Mouse (Mus musculus) adrenal gland, adult 2 months (tissue): Measurements from ENCODE around the gene Cbx7. TPM values are rescaled to one million over a fixed set of nuclear protein-coding genes. Genes with fewer than 3 reads are reported as not detected.
"Not testable (repeated sequence)": the region's sequence is repeated elsewhere in the genome, so short reads cannot be mapped to it uniquely, and the experiment has no call there.

ENCODE experiments used
- DNase-seq: peaks from one replicate; pipeline ENCODE4 v3.0.0; 2021
- polyA plus RNA-seq: library from polyadenylated mRNA; depleted of rRNA; stranded (reverse); fragments of >200 nt; gene quantifications from 2 replicates; pipeline ENCODE4 v1.2.3, GENCODE M21; 2012
- total RNA-seq, 2 experiments: library from RNA; stranded (reverse); gene quantifications; 2 replicates each; pipeline ENCODE4 v1.2.3; 2021

Gene Cbx7
- total and polyA plus RNA-seq, 3 experiments = 15.6 to 35.2 (median 29.8) TPM

GRCm38 (mm10) chr15:79926856-79927416, 44.0 kb downstream of the Cbx7 start:
- peak; percentile 23 for DNase-seq

- no peak for DNase-seq
Observed at GRCm38 (mm10) chr15:79919787-79920186, 51.1 kb downstream of the Cbx7 start.

DNA sequence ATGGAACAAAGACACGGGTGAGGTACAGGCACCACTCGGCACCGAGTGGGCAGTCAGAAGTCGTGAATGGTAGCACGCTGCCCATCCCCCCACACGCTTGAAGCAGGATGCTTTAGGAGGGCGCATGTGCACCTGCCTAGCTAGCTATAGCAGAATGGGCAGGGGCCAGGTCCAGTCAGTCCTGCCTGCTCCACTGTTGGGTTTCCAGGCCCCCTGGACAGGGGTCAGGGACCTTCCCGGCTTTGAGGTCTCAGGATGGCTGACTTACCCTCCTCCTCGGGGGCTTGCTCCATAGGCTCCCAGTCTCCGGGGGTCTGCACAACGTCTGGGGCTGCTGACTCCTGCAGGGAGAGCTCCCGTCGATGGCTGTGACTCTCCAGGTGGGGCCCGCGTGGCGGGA, 52.4 kb downstream of the Cbx7 start:
- no peak for DNase-seq

DNA sequence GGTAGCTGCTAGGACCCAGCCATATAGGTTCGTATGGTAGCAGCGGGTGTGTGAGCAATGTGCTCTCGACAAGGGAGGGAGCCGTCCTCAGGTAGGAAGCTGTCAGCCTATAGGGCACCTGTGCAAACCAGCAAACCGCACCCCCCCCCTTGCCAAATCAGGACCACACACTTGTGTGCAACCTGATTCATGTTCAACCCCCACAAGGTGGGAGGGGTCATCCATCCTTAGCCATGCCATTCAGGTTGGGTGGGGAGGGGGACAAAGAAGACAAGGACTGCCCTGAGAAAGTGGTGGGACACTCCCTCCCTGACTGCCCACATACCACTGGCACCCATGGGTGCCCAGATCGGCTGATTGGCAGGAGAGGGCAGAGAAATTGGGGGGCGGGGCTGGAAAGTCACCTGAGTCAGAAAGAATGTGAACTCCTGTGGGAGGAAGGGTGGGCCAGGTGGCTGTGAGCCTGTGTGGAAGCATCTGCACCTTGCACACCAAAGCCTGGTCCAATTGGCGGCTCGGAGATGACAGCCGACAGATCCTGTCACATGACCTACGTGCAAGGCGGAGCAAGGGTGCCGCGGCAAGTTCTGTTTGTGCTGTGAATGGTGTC, 53.7 kb downstream of the Cbx7 start:
- no peak for DNase-seq

DNA sequence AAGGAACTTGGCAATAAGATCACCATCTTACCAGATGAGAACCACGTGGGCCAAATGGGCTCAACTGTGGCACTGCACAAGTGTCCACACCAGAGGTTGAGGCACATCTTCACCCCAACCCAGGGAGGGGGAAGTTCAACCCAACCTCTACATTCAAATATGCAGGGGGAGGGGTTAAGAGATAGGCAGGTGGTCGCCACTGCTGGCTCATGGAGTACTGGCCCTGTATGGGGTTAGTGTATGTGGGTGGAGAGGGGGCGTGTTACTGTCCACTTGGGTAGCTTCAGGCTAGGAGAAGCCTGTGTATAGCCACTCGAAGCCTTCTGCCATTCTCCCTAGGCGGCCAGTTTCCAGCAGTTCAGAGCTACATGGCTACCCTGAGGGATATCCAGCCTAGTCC, 54.8 kb downstream of the Cbx7 start:
- no peak for DNase-seq

DNA sequence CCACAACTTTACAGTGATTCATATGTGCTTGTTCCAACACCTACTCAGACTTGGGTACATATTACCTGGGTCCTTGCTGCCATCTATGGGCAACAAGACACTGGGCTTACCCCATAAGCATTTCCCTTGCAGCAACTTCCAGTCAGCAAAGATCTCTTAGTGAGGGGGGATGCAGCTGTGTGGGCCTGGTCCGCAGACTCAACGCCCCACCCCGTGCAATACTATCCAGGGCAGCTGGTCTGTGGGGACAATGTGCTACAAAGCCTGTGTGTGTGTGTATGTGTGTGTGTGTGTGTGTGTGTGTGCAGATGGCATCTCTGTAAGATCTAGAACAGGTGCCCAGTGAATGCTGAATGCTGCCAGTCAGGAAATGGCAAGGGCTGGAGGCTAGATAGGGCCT, 56.6 kb downstream of the Cbx7 start:
- no peak for DNase-seq

DNA sequence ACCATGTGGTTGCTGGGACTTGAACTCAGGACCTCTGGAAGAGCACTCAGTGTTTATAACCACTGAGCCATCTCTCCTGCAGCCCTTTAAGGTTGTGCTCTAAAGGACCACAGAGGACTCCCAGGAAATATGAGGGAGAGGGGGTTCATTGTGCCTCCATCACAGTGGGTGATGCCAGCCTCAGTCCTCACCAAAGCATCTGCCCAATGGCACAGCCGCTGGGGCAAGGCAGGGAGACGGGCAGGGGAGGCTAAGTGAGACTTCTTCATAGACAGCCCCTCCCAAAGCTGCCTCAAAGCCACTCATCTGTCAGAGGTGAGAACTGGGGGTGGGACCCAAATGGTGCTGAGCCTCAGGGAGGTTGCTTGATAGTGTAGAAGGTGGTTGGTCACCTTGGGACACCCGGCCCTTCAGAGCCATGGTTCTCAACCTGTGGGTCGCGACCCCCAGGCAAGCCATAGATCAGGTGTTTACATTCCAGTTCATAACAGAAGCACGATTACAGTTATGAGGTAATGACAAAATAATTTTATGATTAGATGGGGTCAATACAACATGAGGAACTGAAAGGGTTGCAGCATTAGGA, 57.1 kb downstream of the Cbx7 start:
- DNase-seq = no peak

GRCm38 (mm10) chr15:79911339-79911738, 59.6 kb downstream of the Cbx7 start:
- no peak for DNase-seq

DNA sequence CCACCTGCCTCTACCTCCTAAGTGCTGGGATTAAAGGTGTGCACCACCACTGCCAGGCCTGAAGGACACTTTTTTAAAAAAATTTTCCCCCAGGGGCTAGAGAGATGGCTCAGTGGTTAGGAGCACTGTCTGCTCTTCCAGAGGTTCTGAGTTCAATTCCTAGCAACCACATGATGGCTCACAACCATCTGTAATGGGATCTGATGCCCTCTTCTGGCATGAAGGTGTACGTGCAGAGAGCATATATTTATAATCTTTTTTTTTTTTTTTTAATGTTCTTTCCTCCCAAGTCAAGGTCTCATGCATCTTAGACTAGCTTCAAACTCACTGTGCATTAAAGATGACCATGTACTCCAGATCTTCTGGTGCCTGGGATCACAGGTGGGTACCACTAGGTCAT, 60.1 kb downstream of the Cbx7 start:
- not testable (repeated sequence) for DNase-seq

- DNase-seq = not testable (repeated sequence)
Observed at GRCm38 (mm10) chr15:79909006-79909405, 61.9 kb downstream of the Cbx7 start.

- DNase-seq = no peak
Observed at GRCm38 (mm10) chr15:79906855-79907254, 64.1 kb downstream of the Cbx7 start.

DNA sequence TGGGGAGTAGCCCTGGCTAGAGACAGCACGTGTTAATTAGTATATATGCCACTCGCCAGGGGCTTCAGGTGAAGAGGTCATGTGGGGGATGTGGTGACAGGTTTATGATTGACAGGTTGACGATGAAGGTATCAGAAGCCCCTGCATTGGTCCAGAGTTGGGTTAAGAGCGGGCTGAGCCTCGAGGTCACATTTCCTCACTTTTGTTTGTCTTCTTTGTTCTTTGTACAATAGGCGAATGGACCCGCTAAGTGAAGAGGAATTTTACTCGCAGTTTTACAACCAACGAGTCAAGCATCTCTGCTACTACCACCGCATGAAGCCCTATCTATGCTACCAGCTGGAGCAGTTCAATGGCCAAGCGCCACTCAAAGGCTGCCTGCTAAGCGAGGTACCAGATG, 65.7 kb downstream of the Cbx7 start:
- DNase-seq = no peak

DNA sequence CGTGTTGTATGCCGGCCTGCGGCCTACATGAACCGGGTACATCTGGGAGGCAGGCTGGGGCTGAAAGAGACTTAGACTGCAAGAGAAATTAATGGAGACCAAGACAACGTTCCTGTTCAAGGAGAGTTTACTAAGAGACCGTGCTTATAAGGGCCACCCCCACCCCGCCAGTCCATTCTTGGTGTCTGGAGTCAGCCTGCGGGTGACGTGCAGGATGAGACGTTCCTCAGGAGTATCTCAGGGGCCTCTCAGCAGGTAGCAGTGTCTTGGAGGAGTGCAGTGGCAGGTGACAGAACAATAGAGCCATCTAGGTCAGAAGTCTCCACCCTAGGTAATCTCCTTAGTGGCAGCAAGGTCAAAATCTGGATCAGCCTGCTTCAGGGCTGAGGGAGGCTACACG, 66.2 kb downstream of the Cbx7 start:
- DNase-seq = not testable (repeated sequence)

DNA sequence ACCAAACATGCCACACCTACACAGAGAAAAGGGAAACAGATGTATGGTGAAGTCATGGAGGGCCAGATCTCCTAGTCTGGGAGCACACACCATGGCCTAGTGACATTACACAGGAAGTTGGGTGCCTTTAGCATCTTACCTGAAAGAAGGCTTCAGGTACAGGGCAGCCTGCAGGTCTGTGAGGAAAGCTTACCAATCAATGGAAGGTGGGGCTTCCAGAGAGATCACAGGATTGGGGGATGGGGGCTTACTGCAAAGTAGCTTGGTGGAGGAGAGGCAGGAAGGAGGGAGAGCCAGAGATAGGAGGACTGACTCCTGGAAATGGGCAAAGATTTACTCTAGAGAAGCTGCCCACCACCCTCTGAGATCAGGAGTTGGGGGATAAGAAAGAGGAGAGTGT, 67.0 kb downstream of the Cbx7 start:
- no peak for DNase-seq

GRCm38 (mm10) chr15:79903081-79903480, 67.8 kb downstream of the Cbx7 start:
- DNase-seq = not testable (repeated sequence)

DNA sequence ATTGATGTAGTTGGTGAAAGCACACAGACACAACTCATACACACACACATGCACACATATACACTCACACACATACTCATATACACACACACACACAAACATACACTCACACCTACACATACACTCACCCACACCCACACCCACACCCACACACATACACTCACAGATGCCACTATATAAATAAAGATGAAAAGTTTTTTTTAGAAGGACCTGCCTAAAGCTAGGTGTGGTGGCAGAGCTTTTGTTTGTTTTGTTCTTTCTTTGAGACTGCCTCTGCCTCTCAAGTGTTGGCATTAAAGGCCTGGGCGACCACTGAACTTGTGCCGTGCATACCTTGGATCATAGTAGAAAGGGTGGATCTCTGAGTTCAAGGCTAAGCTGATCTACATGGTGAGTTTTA, 69.5 kb downstream of the Cbx7 start:
- DNase-seq = no peak

GRCm38 (mm10) chr15:79900751-79901150, 70.2 kb downstream of the Cbx7 start:
- peak; percentile 34 for DNase-seq

DNA sequence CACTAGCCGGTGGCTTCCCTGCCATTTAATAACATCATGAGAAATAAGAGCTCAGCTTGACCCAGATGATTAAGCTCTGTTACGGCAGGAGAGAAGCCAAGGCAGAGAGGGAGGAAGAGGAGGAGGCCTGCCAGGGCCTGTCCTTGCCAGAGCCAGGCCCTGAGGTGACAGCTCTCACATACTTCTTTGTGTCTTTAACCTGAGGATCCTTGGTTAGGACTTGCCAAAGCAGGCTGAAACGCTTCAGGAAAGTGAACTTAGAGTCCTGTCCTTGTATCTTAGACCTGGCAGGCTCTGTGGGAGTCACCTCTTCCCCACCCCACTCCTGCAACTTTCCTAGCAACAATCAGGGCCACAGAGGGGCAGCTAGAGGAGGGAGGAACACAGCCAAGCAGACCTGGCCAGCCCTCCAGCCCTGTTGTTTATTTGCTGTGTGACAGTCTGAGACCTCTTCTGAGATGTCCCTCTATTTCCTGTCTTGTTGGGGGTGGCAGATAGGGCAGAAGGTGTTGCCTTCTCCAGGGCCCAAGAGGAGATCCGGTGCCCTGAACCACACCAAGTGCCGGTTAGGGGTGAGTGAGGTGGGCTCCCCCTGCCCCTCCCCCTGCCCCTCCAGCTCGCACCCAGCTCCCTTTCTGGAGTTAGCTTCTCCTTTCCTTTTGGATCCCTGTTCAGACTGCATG, 71.0 kb downstream of the Cbx7 start:
- DNase-seq = peak; percentile 51

DNA sequence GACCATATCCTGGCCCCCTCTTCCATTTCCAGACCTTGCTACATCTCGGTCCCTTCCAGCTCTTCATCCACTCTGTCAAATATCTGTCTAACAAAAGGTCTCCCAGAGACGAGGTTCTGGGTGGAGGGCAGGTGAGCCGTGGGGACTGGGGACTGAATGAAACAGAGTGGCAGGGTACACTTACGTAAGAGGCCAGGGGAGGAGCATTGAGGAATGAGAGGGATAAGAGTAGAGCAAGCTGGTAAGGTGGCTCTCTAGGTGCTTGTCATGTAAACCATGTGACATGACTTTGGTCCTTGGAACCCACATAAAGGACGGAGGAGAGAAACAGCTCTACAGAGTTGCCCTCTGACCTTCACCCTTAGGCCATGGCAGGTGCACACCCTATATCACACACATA, 71.9 kb downstream of the Cbx7 start:
- no peak for DNase-seq

GRCm38 (mm10) chr15:79896080-79896725, 74.7 kb downstream of the Cbx7 start:
- DNase-seq = no peak

DNA sequence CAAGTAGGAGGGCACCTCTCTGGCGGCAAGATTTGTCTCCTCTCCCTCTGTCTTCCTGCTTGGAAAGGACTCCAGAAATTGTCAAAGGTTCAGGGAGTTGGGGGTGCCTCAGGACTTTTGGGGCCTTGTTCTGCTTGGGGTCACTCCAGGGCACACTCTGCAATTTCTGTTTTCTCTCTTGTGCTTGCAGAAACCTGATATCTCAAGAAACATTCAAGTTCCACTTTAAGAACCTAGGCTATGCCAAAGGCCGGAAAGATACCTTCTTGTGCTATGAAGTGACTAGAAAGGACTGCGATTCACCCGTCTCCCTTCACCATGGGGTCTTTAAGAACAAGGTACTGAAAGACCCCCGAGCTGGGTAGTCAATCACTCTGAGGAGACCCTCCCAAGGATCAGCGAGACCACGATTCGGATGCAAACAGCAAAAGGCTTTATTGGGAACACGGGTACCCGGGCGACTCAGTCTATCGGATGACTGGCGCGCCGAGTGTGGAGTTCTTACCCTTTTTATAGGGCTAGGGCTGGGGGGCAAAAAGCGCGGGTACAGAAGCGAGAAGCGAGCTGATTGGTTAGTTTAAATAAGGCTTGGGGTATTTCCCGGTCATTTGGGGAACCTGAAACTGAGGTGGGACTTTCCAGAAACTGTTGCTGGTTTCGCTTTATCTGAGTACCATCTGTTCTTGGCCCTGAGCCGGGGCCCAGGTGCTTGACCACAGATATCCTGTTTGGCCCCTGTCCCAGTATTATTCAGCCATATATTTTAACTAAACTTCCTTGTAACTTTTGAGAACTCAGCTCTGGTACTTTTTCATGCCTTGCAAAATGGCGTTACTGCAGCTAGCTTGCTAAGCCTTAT, 75.5 kb downstream of the Cbx7 start:
- DNase-seq = not testable (repeated sequence)

DNA sequence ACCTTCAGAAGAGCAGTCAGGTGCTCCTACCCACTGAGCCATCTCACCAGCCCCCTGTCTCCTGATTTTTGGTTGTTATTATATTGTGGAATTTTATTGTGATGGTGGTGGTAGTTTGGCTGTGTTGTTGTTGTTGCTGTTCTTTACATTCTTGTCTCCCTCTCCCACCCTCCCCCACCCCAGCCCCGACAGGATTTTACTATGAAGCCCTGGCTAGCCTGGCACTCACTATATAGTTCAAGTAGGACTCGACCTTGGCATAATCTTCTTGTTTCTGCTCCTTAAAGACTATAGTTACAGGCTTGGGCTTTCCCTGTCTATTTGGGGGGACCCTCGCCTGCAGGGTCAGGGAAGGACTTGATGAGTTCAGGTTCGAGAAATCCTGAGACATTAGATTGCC, 76.6 kb downstream of the Cbx7 start:
- DNase-seq = no peak
